Mouse (Mus musculus) frontal cortex, postnatal 10 days (tissue): ENCODE measurements at regions not wholly inside any gene's neighbourhood (a gene's known extent, or its start where the extent isn't known, plus 50 kb on each side); places are given as distances from the start of the nearest gene placed in this dataset.
"Not testable (repeated sequence)": the region's sequence is repeated elsewhere in the genome, so short reads cannot be mapped to it uniquely, and the experiment has no call there.

Experiments
- DNase-seq, 2 experiments: peaks; one replicate each; pipeline ENCODE4 v3.0.0; 2022; ENCODE audit warnings: low spot score in 2 of 2, mixed read lengths in 1 of 2

DNA sequence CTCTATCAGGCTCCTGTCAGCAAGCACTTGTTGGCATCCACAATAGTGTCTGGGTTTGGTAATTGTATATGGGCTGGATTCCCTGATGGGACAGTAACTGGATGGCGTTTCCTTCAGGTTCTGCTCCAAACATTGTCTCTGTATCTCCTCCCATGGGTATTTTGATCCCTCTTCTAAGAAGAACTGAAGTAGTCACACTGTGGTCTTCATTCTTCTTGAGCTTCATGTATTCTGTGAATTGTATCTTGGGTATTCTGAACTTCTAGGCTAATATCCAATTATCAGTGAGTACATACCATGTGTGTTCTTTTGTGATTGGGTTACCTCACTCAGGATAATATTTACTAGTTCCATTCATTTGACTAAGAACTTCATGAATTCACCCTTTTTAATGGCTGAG lies 119.2 kb upstream of the Gm21119 start:
- DNase-seq, result not testable (repeated sequence)

DNA sequence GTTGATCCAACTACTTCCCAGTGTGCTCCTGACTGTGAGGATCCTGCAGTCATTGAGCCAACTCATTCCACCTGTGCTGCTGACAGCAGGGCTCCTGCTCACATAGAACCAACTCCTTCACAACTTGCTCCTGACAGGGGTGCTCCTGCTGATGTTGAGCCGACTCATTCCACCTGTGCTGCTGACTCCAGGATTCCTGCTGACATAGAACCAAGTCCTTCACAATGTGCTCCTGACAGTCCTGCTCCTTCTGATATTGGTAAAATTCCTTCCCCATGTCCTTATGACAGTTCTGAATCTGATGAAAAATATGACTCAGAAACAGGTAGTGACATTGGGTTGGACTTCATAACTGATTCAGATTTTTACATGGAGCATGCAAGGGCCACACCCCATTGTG lies 100.8 kb upstream of the Gm21119 start:
- not testable (repeated sequence) for DNase-seq

- not testable (repeated sequence) for DNase-seq
Observed at GRCm38 (mm10) chr8:20516324-20516830, 98.3 kb upstream of the Gm21119 start.

DNA sequence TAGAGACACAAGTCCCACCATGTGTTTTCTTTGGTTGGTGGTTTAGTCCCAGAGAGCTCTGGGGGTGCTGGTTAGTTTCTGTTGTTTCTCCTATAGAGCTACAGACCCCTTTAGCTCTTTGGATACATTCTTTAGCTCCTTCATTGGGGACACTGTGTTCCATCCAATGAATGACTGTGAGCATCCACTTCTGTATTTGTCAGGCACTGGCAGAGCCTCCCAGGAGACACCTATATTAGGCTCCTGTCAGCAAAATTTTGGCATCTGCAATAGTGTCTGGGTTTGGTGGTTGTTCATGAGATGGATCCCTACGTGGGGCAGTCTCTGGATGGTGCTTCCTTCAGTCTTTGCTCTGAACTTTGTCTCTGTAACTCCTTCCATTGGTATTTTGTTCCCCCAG lies 97.2 kb upstream of the Gm21119 start:
- DNase-seq, result not testable (repeated sequence)

- not testable (repeated sequence) for DNase-seq
Observed at GRCm38 (mm10) chr8:20524539-20524938, 90.2 kb upstream of the Gm21119 start.

DNA sequence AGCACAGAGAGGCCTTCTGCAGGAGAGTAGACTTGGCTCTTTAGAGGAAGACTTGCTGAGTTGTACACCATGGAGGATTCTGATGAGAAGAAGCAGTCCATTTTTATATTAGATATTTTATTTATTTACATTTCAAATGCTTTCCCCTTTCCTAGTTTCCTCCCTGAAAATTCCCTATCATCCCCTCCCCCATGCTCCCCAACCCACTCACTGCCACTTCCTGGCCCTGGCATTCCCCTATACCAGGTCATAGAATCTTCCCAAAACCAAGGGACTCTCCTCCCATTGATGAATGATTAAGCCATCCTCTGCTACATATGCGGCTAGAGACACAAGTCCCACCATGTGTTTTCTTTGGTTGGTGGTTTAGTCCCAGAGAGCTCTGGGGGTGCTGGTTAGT lies 85.7 kb upstream of the Gm21119 start:
- not testable (repeated sequence) for DNase-seq

DNA sequence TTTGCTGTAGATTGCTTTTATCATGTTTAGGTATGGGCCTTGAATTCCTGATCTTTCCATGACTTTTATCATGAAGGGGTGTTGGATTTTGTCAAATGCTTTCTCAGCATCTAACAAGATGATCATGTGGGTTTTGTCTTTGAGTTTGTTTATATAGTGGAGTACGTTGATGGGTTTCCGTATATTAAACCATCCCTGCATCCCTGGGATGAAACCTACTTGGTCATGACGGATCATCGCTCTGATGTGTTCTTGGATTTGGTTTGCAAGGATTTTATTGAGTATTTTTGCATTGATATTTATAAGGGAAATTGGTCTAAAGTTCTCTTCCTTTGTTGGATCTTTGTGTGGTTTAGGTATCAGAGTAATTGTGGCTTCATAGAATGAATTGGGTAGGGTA lies 75.7 kb upstream of the Gm21119 start:
- not testable (repeated sequence) for DNase-seq

- not testable (repeated sequence) for DNase-seq
Observed at GRCm38 (mm10) chr8:20544084-20544483, 70.6 kb upstream of the Gm21119 start.

- not testable (repeated sequence) for DNase-seq
Observed at GRCm38 (mm10) chr8:20545347-20545746, 69.4 kb upstream of the Gm21119 start.

- not testable (repeated sequence) for DNase-seq
Observed at GRCm38 (mm10) chr8:20546401-20546800, 68.3 kb upstream of the Gm21119 start.

DNA sequence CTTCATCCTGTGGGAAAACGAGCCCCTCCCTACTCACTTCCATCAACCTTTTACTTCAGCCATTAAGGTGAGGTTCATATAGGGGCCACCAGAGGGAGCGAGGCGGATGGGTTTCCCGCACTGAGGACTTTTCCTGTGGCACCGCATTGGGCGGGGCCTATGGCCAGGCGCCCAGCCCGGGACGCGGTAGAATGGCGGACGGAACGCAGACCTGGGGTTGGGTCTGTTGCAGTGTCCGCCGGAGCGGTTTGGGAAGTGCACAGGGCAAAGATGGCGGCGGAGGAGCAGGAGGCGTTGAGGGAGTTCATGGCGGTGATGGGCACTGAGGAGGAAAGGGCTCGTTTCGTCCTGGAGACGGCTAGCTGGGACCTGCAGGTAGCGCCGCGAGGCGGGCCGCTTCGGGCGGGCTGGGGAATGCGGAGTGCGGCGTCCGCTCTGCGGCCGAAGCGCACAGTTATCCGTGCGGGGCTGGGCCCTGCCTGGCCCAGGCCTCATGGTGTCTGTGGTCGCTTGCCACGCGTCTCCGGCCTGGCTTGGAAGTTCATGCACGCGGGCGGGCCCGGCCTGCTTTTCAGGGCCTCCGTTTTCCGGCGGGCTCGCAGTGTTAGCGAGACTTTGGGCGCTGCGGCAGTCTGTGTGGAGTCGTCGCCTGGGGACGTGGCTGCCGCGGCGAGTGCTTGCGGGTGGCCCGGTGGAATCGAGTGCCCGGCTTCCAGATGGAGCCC lies 64.5 kb upstream of the Gm21119 start:
- peak; percentile 98 for DNase-seq

DNA sequence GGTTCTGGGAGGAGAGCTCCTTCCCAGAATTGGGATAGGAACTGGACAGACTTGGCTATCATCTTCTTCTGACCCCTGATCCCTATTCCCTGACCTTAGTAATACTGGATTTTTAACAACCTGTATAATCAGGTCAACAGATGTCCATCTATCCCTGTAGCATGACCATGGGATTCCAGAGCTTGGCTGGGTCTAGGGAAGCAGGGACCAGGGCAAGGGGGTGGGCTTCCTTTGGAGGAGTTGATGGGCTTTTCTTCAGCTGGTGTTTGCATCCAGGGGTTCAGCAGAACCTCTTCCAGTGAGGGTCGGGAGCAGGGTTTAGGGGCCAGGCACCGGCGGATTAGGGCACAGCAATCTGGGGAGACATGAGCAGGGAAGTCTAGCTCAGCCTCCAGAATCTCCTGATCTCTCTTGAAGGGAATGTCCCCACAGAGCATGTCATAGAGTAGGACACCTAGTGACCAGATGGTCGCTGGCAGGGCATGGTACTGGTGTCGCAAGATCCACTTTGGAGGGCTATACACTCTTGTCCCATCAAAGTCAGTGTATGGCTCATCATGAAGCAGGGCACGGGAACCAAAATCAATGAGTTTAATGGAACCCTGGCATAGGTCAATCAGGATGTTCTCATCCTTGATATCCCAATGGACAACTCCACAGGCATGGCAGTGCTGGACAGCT lies 58.1 kb upstream of the Gm21119 start:
- not testable (repeated sequence) for DNase-seq

DNA sequence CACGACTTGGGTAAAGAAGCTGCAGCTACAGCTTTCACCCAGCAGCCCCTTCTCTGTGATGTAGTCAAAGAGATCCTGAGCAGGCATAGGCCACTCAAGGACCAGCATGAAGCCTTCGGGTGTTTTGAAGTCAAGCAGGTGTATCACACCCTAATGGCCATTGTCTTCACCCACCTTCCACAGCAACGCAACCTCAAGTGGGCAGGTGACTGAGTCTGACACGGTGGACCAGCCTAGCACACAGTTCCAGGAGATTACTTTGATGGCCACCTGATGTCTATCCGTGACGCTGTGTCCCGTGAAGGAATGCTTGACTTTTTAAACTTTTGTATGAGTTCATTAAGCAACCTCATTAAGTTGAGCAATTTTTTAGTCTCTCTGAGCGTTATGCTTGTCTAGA lies 57.5 kb upstream of the Gm21119 start:
- DNase-seq, result not testable (repeated sequence)

DNA sequence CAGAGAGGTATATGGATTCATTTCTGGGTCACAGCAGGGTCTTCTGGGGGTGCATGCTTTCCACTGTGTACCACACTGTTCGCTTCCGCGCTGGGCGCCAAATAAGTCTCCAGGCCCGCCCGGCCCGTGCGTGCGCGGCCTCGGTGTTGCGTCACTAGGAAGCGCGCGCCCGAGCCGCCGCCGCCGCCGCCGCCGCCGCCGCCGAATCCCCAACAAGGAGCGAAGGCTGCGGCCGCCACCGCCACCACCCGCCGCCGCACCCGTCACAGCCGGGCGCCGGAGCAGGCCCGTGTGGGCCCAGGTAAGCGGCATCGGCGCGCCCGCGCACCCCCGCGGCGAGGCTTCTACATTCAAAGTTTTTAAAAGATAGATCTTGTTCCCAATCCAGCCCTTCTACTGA lies 57.1 kb upstream of the Gm21119 start:
- peak in 1 of 2 experiments; percentile 35 for DNase-seq
